Mouse (Mus musculus): ENCODE measurements around the gene Rptn.

- TF ChIP-seq MAX (IDR thresholded peaks at IDR 0.05; ENCODE audit: low read length): no peak
- TF ChIP-seq KAT2A (conservative IDR thresholded peaks at IDR 0.05; ENCODE audit: low read depth, low read length): no peak
- TF ChIP-seq ZMIZ1 (IDR thresholded peaks at IDR 0.05; ENCODE audit: low read depth, low read length): no peak
Observed at GRCm38 (mm10) chr3:93445165-93445705, 51.7 kb downstream of the Rptn start.

Measured in MEL (cell line).